Mouse (Mus musculus) megakaryocyte, embryonic 14.5 days (primary cell): ENCODE results near the gene Mboat2. TPM values are rescaled to one million over a fixed set of nuclear protein-coding genes. Genes with fewer than 3 reads are reported as not detected.

Experiments
- H3K27me3 ChIP-seq: replicated peaks from 2 replicates; pipeline ENCODE3; 2012; ENCODE audit warnings: inconsistent platforms
- H3K36me3 ChIP-seq: replicated peaks from 2 replicates; pipeline ENCODE3; 2012; ENCODE audit warnings: low read length, inconsistent platforms, mixed read lengths
- H3K4me1 ChIP-seq: 2 replicates; pipeline ENCODE4 v1.6.1; 2012; ENCODE audit warnings: inconsistent platforms
- H3K4me3 ChIP-seq: replicated peaks from 2 replicates; pipeline ENCODE3; 2012; ENCODE audit warnings: moderate library complexity, mild to moderate bottlenecking, inconsistent platforms
- H3K9me3 ChIP-seq: 2 replicates; pipeline ENCODE4 v1.6.1; 2012; ENCODE audit warnings: inconsistent platforms
- FLI1 ChIP-seq: IDR thresholded peaks from 2 replicates; pipeline ENCODE4 v1.6.1; 2012; ENCODE audit warnings: low read length, inconsistent platforms, mixed read lengths
- GATA1 ChIP-seq: IDR thresholded peaks from 3 replicates; pipeline ENCODE4 v1.6.1; 2012; ENCODE audit warnings: mixed read lengths, low read length, inconsistent platforms, borderline replicate concordance
- polyA plus RNA-seq: library from polyadenylated mRNA; stranded (reverse); fragments of >175 nt; gene quantifications from 2 replicates; pipeline ENCODE4 v1.2.3, GENCODE M21; 2012; ENCODE audit warnings: low replicate concordance; ENCODE audit not compliant: insufficient read depth

Mboat2 gene
- polyA plus RNA-seq, 1 experiment = 1.6 TPM

DNA sequence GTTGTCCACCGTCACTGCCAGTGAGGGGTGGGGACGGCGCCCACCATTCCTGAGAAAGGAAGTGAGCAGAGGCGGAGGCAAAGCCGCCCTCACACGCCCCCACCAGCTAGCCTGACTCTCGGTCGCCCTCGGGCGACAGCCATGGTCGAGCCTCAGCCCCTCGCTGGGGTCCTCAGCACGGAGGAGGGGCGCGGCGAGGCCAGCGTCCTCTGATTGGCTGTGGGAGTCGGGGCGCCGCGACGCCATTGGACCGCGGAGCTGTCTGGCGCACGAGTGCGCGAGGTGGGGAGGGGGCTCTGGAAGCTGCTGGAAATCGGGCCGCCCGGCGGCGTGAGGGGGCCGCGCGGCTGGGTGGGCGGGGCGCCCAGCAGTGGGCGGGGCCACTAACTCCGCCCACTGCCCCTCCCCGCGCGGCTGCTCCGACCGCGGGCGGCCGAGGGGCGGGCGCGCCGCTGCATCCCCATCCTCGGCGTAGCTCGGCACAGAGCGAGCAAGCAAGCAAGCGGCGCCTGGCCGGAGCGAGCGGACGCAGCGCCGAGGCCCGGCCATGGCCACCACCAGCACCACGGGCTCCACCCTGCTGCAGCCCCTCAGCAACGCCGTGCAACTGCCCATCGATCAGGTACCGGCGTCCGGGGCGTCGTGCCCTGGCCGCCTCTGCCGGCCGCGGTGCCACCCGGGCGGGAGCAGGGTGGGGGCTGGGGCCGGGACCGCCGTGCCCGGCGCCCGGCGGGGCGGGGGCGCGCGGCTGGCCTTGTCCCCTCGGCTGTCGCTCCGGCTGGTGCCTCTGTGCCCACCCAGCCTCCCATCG lies 679 bp downstream of the Mboat2 start:
- Histone ChIP-seq H3K36me3 (no peaks in the 10 kb centered on the region), H3K27me3 (peaks cover 16% of the 10 kb centered on the region), H3K9me3 (no peaks in the 10 kb centered on the region), H3K4me1 (peaks cover 39% of the 10 kb centered on the region), H3K4me3 (peak overlapping the region; percentile 98)
- TF ChIP-seq FLI1 (no peak), GATA1 (no peak)

- Histone ChIP-seq H3K4me3 (peak overlapping the region; percentile 98), H3K36me3 (no peaks in the 10 kb centered on the region), H3K27me3 (peaks cover 16% of the 10 kb centered on the region), H3K4me1 (peaks cover 44% of the 10 kb centered on the region), H3K9me3 (no peaks in the 10 kb centered on the region)
- no peak for TF ChIP-seq GATA1
- no peak for TF ChIP-seq FLI1
Measured at GRCm38 (mm10) chr12:24831964-24832427, 1.3 kb downstream of the Mboat2 start.

DNA sequence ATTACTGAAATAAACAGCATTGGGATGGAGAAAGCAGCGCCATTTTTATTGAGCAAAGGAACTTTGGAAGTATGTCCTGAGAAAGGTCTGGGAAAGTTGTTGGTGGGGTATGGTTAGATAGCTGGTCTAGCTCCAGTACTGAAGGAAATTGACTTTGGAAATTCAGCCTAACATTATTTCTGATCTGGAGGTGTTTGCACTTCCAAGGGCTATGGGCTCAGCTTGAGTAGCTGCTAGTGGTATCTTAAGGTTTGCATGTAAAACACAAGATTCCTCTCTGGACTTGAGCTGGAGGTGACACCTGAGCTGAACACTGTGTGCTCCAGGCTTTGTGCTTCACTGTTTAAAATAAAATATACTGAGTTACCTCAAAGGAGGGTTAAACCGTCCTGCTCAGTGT lies 1.8 kb downstream of the Mboat2 start:
- Histone ChIP-seq H3K9me3 (no peaks in the 10 kb centered on the region), H3K36me3 (no peaks in the 10 kb centered on the region), H3K4me1 (peaks cover 44% of the 10 kb centered on the region), H3K4me3 (peak overlapping the region; percentile 98), H3K27me3 (peaks cover 16% of the 10 kb centered on the region)
- TF ChIP-seq GATA1 = no peak

DNA sequence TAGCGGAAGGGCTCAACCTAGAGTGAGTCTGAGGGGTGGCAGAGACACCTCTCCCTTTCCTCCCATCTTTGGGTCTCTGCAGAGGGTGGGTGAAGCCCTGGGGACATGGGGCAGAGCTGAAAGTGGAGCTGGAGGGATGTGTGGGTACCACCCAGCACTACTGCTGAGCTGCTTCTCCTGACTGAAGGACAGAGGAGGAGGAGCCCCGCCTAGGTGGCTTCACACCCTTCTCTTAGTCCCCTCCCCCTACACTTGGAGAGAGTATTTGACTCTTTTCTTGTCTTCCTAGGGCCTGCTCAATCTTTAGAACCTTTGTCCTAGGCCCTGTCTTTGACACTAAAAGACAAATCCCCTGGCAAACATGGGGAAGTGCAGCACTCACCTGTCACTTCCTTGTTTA lies 7.3 kb downstream of the Mboat2 start:
- H3K27me3 ChIP-seq = no peaks in the 10 kb centered on the region
- peaks cover 51% of the 10 kb centered on the region for H3K4me1 ChIP-seq
- TF ChIP-seq FLI1 (no peak), GATA1 (no peak)
- H3K36me3 ChIP-seq = no peaks in the 10 kb centered on the region
- no peak overlapping the region for H3K4me3 ChIP-seq
- no peaks in the 10 kb centered on the region for H3K9me3 ChIP-seq

DNA sequence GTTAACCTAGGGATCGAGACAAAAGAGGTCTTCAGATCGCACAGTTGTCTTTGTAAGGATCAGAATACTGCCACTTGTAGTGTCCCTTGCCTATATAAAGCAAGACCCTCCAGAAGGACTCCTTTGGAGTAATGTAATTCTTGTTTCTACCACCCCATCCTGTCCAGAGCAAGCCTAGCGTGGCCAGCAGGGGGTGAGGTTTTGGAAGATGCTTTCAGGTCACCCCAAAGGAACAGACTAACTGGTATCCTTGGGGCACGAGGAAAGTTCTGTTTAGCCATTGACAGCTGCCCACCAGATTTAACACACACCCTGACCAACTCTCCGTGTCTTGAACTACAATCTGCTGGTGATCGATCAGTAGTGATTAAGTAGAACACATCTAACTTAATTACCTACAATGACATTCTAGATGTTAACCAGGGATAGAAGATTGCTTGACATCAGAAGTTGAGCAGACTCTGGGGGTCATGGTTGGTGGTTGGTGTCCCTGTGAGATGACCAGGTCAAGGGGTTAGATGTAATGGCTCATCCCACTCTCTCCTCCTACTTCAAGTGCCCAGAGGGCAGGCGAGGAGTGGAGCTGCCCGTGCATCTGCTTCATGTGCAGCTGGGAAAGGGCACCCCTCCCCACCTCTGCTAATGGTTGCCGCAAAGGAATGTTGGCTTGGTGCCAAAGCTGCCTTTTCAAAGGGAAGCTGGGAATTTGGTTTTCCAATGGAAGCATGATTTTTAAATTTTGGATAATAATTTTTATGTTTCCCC lies 10.6 kb downstream of the Mboat2 start:
- Histone ChIP-seq H3K27me3 (no peaks in the 10 kb centered on the region), H3K4me3 (no peak overlapping the region), H3K4me1 (peaks cover 68% of the 10 kb centered on the region), H3K36me3 (no peaks in the 10 kb centered on the region), H3K9me3 (no peaks in the 10 kb centered on the region)
- TF ChIP-seq GATA1 = no peak
- no peak for TF ChIP-seq FLI1

DNA sequence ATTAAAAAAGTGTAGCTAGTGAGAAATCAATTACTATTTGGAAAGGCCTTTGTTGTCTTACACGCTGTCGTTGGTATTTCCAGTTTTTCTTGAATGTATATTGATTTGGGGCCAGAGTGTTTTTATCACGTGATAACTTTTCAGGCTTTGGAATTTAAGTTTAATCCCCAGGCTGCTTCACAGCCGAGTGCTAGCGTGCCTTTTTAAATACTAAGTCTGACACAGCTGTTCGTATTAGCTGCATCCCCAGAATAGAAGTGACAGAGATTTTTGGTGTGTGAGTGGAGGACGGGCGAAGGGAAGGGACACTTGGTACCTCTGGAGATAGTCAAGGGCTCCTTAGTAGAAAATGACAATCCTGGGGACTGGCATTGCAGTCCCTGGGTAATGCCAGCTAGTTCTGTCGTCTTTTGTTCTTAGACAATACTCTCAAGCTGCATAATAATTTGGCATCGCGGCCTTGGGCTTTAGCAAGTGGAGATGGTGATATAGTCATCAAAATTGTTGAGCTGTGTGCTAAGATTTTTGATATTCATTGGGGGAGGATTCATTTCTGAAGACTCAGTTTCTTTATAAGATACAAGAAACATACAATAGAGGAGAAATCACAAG lies 11.7 kb downstream of the Mboat2 start:
- TF ChIP-seq GATA1 (no peak), FLI1 (no peak)
- Histone ChIP-seq H3K4me3 (no peak overlapping the region), H3K9me3 (no peaks in the 10 kb centered on the region), H3K4me1 (peaks cover 71% of the 10 kb centered on the region), H3K27me3 (no peaks in the 10 kb centered on the region), H3K36me3 (no peaks in the 10 kb centered on the region)

GRCm38 (mm10) chr12:24843395-24844072 lies 12.9 kb downstream of the Mboat2 start:
- Histone ChIP-seq H3K9me3 (no peaks in the 10 kb centered on the region), H3K4me3 (no peak overlapping the region), H3K4me1 (peaks cover 74% of the 10 kb centered on the region), H3K36me3 (no peaks in the 10 kb centered on the region), H3K27me3 (no peaks in the 10 kb centered on the region)
- TF ChIP-seq FLI1 (no peak), GATA1 (no peak)

DNA sequence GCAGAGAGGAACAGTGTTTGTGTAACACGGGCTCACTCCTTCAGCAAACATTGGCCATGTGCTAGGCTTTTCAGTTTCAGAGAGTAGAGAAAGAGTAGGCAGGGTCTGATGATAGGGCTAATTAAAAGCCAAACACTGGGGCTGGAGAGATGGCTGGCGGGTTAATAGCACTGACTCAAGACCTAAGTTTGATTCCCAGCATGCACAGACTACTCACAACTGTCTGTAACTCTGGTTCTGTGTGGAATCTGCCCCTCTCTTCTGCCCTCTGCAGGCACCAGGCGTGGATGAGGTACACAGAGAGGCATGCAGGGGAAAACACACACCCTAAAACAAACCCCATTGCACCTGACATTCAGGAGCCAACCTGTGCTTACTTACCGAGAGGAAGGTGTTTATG lies 14.7 kb downstream of the Mboat2 start:
- peaks cover 73% of the 10 kb centered on the region for H3K4me1 ChIP-seq
- H3K36me3 ChIP-seq = no peaks in the 10 kb centered on the region
- no peaks in the 10 kb centered on the region for H3K27me3 ChIP-seq

GRCm38 (mm10) chr12:24848107-24848506 lies 17.4 kb downstream of the Mboat2 start:
- Histone ChIP-seq H3K36me3 (no peaks in the 10 kb centered on the region), H3K4me1 (peaks cover 90% of the 10 kb centered on the region), H3K4me3 (no peak overlapping the region), H3K9me3 (no peaks in the 10 kb centered on the region), H3K27me3 (no peaks in the 10 kb centered on the region)
- no peak for TF ChIP-seq FLI1

More for the DNA sequence above, 14.7 kb downstream of the Mboat2 start:
- H3K4me3 ChIP-seq = peak overlapping the region; percentile 28
- no peaks in the 10 kb centered on the region for H3K9me3 ChIP-seq
- TF ChIP-seq GATA1 (no peak), FLI1 (no peak)
